Mouse (Mus musculus): Measurements from ENCODE around the gene Gm13199.

Gm13199 gene

GRCm38 (mm10) chr2:5862834-5863233 lies at the start of gene Gm13199:
Gene Gm13199, minus strand, starts transcription at chr2:5862934.
- DNase-seq: no peak

- DNase-seq: no peak
These were observed 48.7 kb upstream of the Gm13199 start for GRCm38 (mm10) chr2:5911282-5911965.

- peak; percentile 29 to 78 for DNase-seq
These were observed 43.9 kb upstream of the Gm13199 start for GRCm38 (mm10) chr2:5906625-5907024.

- peak; percentile 28 to 36 for DNase-seq
These were observed 43.4 kb upstream of the Gm13199 start for GRCm38 (mm10) chr2:5906092-5906491.

GRCm38 (mm10) chr2:5900145-5900544 lies 37.4 kb upstream of the Gm13199 start:
- peak; percentile 23 to 49 for DNase-seq

GRCm38 (mm10) chr2:5894843-5895570 lies 32.3 kb upstream of the Gm13199 start, which contains the start of gene Sec61a2:
Gene Sec61a2, minus strand, starts transcription at chr2:5895432.
- DNase-seq: peak; percentile 98 to 100

GRCm38 (mm10) chr2:5894296-5894695 lies 31.6 kb upstream of the Gm13199 start:
- no peak for DNase-seq

GRCm38 (mm10) chr2:5889412-5889811 lies 26.7 kb upstream of the Gm13199 start:
- no peak for DNase-seq

- no peak for DNase-seq
These were observed 26.1 kb upstream of the Gm13199 start for GRCm38 (mm10) chr2:5888865-5889264.

- no peak for DNase-seq
These were observed 14.7 kb upstream of the Gm13199 start for GRCm38 (mm10) chr2:5877446-5877845.

GRCm38 (mm10) chr2:5869746-5870145 lies 7.0 kb upstream of the Gm13199 start:
- no peak for DNase-seq

- DNase-seq: no peak
These were observed 4.9 kb upstream of the Gm13199 start for GRCm38 (mm10) chr2:5867681-5868080.

- no peak for DNase-seq
These were observed 10.9 kb downstream of the Gm13199 start for GRCm38 (mm10) chr2:5851866-5852265.

GRCm38 (mm10) chr2:5851116-5851515 lies 11.6 kb downstream of the Gm13199 start:
- no peak for DNase-seq

GRCm38 (mm10) chr2:5845826-5846225 lies 16.9 kb downstream of the Gm13199 start:
- DNase-seq: no peak

GRCm38 (mm10) chr2:5844873-5845631 lies 17.7 kb downstream of the Gm13199 start, which contains the start of the genes Nudt5 and Cdc123:
Gene Nudt5, plus strand, starts transcription at chr2:5845019.
Gene Cdc123, minus strand, starts transcription at chr2:5845164.
- DNase-seq: peak; percentile 92

GRCm38 (mm10) chr2:5844181-5844872 lies 18.4 kb downstream of the Gm13199 start:
- DNase-seq: no peak

GRCm38 (mm10) chr2:5840815-5841214 lies 21.9 kb downstream of the Gm13199 start:
- no peak for DNase-seq

- DNase-seq: no peak
These were observed 37.3 kb downstream of the Gm13199 start for GRCm38 (mm10) chr2:5825265-5825913.

- no peak for DNase-seq
These were observed 38.0 kb downstream of the Gm13199 start for GRCm38 (mm10) chr2:5824685-5825084.

GRCm38 (mm10) chr2:5824213-5824612 lies 38.5 kb downstream of the Gm13199 start:
- peak in 1 of 2 experiments; percentile 12 for DNase-seq

- DNase-seq: no peak
These were observed 40.3 kb downstream of the Gm13199 start for GRCm38 (mm10) chr2:5822449-5822848.
